Mouse (Mus musculus) midbrain, postnatal 0 days (tissue): ENCODE data around the gene Pepd. TPM values are rescaled to one million over a fixed set of nuclear protein-coding genes. Genes with fewer than 3 reads are reported as not detected.
A peak's percentile ranks its signal among the peaks of the same experiment; 100 is the strongest.

ENCODE experiments used
- ATAC-seq: fragments of 200-750 bp; cut with Nextera tagmentation; 2 replicates; pipeline ENCODE4 v1.8.0; 2017; ENCODE audit warnings: moderate number of reproducible peaks, mild to moderate bottlenecking, moderate TSS enrichment, moderate library complexity; ENCODE audit not compliant: low FRiP score
- DNase-seq: peaks from one replicate; pipeline ENCODE4 v3.0.0-alpha.2; 2015; ENCODE audit warnings: low spot score
- H3K27ac ChIP-seq: fragments of 300-500 bp; sonication (generic); 2 replicates; pipeline ENCODE4 v1.5.1; 2014; ENCODE audit warnings: low read depth, mild to moderate bottlenecking, low read length, mixed read lengths
- H3K27me3 ChIP-seq: fragments of 300-500 bp; sonication (generic); 2 replicates; pipeline ENCODE4 v1.6.1; 2014; ENCODE audit warnings: low read length, control low read depth, mixed read lengths; ENCODE audit not compliant: insufficient read depth
- H3K36me3 ChIP-seq: fragments of 300-500 bp; sonication (generic); 2 replicates; pipeline ENCODE4 v1.6.1; 2014; ENCODE audit warnings: low read length, control low read depth, mixed read lengths; ENCODE audit not compliant: insufficient read depth
- H3K4me1 ChIP-seq: fragments of 300-500 bp; sonication (generic); 2 replicates; pipeline ENCODE4 v1.6.1; 2014; ENCODE audit warnings: mild to moderate bottlenecking, control low read depth, antibody characterized with exemption, low read length, mixed read lengths; ENCODE audit not compliant: insufficient read depth
- H3K4me2 ChIP-seq: fragments of 300-500 bp; sonication (generic); 2 replicates; pipeline ENCODE4 v1.6.1; 2014; ENCODE audit warnings: low read depth, mild to moderate bottlenecking, low read length, mixed read lengths; ENCODE audit not compliant: poor library complexity, severe bottlenecking
- H3K4me3 ChIP-seq: fragments of 300-500 bp; sonication (generic); 2 replicates; pipeline ENCODE4 v1.5.1; 2014; ENCODE audit warnings: low read depth, mild to moderate bottlenecking, low read length, moderate library complexity
- H3K9ac ChIP-seq: fragments of 300-500 bp; sonication (generic); replicated peaks from 2 replicates; pipeline ENCODE4 v1.6.1; 2014; ENCODE audit warnings: mild to moderate bottlenecking, low read length, moderate library complexity, mixed read lengths; ENCODE audit not compliant: poor library complexity, severe bottlenecking
- H3K9me3 ChIP-seq: fragments of 300-500 bp; sonication (generic); 2 replicates; pipeline ENCODE4 v1.6.1; 2016; ENCODE audit warnings: low read length, control low read depth
- CTCF ChIP-seq: IDR thresholded peaks from 2 replicates; pipeline ENCODE4 v1.5.1; 2016; ENCODE audit warnings: antibody characterized with exemption, mild to moderate bottlenecking
- WGBS: fragments of 180-500 bp; shearing (Covaris S2); extraction: QIAGEN DNeasy Blood & Tissue Kit; methylation state at CpG from one replicate; pipeline ENCODE4 v1.1.7; 2014; 5-methylcytosine and 5-hydroxymethylcytosine counted together
- polyA plus RNA-seq: library from polyadenylated mRNA; unstranded; fragments of >200 nt; fragmentation: Nextera tagmentation; extraction: Ambion mirVana; gene quantifications from 2 replicates; pipeline ENCODE4 v1.2.1, GENCODE M21; 2015
- total RNA-seq: library from RNA; depleted of rRNA; stranded (reverse); fragments of >200 nt; gene quantifications from 2 replicates; pipeline ENCODE4 v1.2.3, GENCODE M21; 2014

Gene Pepd
- total and polyA plus RNA-seq, 2 experiments from 2014 or later = 60.8 to 69.8 TPM

DNA sequence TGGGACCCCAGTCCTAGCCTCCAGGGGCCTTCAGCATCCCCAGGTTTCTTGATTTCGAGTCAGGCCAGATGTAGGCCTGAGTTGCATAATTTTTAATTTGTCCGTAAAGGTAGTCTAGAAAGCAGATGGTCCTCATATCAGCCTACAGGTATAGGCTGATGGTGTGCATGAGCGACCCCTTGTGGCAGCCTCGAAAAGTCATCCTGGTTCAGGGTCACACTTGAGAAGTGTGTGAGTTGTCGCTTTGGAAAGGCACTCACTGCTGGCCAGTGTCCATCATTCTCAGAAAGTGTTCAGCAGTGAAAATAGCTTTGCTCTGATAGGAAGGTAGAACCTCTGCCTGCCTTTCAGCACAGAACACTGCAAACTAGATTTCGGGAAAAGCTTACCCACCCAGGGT, 88.7 kb downstream of the Pepd start:
- 40% methylated on average over 6 of the region's 6 CpGs for WGBS
- no peaks in the 10 kb centered on the region for H3K27me3 ChIP-seq
- no peak overlapping the region for H3K4me2 ChIP-seq
- ATAC-seq (no peak), DNase-seq (peak; percentile 71)
- H3K4me3 ChIP-seq = no peak overlapping the region
- TF ChIP-seq CTCF = peak; percentile 82
- no peak overlapping the region for H3K27ac ChIP-seq
- H3K4me1 ChIP-seq = no peaks in the 10 kb centered on the region
- H3K9me3 ChIP-seq = no peaks in the 10 kb centered on the region
- H3K36me3 ChIP-seq = no peaks in the 10 kb centered on the region
- H3K9ac ChIP-seq = no peak overlapping the region

DNA sequence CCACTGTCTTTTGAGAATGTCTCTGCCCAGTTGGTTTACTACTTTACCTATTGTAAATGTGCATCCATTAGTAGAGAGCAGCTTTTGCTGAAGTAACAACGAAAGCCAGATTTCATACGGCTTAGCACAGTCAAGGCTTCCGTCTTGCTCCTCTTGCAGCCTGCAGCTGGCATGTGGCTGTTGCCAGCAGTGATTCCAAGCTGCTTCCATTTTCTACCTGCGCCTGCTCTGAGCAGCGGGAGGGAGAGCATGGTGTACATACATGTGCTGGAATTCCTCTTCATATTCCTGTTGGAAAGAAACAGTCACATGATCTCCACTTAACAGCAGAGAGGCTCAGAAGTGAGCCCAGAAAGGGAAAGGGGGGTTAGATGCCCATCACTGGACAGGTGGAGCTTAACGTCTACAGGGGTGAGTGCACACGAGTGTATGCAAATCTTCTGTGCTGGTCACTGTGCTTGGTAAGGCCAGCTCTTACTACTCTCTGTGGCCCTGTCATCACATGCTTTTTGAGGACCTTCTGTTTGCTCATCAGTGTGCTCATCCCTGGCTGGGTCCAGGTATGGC, 91.1 kb downstream of the Pepd start:
- ATAC-seq (peak; percentile 42; the same call in 1 of the 2 replicates), DNase-seq (no peak)
- Histone ChIP-seq H3K27me3 (no peaks in the 10 kb centered on the region), H3K27ac (no peak overlapping the region; the same call in 1 of the 2 replicates), H3K9me3 (no peaks in the 10 kb centered on the region), H3K4me1 (no peaks in the 10 kb centered on the region), H3K36me3 (no peaks in the 10 kb centered on the region), H3K4me2 (no peak overlapping the region), H3K9ac (no peak overlapping the region), H3K4me3 (no peak overlapping the region)
- 53% methylated on average over 7 of the region's 7 CpGs for WGBS
- TF ChIP-seq CTCF = no peak

DNA sequence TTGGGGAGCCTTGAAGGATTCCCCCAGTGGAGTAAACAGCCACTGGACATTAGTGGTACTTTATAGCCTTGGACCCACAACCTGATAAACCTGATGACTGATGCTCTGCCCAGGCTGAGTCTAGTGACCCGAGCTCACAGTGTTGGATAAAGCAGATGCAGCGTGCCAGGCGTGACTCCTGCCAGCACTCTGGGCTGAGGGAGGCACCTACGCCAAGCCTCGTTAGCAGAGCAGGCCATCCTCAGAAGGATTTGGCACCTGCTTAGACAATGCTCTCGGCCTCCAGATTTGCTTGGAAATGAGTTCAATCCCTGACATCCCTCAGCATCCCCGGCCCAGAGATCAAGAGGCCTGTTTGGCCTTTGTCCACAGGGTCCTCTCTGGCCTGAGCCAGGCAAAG, 94.5 kb downstream of the Pepd start:
- no peak overlapping the region for H3K4me2 ChIP-seq
- H3K4me1 ChIP-seq = no peaks in the 10 kb centered on the region
- H3K4me3 ChIP-seq = no peak overlapping the region
- H3K9me3 ChIP-seq = no peaks in the 10 kb centered on the region
- no peak for TF ChIP-seq CTCF
- H3K27me3 ChIP-seq = no peaks in the 10 kb centered on the region
- WGBS = 79% methylated on average over 7 of the region's 7 CpGs
- H3K27ac ChIP-seq = no peak overlapping the region
- ATAC-seq (no peak), DNase-seq (no peak)
- H3K9ac ChIP-seq = no peak overlapping the region
- H3K36me3 ChIP-seq = no peaks in the 10 kb centered on the region

DNA sequence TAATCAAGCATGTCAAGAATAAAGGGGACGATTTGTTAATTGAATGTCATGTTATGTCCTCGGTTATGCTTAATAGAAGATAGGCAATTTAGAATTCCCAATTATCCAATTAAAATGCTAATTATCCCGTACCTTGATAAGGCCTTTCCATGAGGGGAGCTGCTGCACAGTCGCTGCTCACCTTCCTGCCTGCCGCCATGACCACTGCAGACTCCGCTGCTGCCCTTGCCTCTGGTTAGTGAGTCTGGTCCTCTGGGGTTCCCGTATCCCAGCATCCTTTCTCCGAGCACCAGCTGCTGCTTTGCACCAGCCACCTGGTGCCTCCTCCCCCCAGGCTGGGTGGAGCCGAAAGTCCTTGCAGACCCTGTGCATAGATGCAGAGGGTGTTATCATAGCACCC, 101.0 kb downstream of the Pepd start:
- H3K9ac ChIP-seq = no peak overlapping the region
- no peak overlapping the region for H3K27ac ChIP-seq
- TF ChIP-seq CTCF = no peak
- H3K4me2 ChIP-seq = no peak overlapping the region
- no peaks in the 10 kb centered on the region for H3K27me3 ChIP-seq
- H3K36me3 ChIP-seq = no peaks in the 10 kb centered on the region
- 44% methylated on average over 9 of the region's 9 CpGs for WGBS
- DNase-seq (peak; percentile 25), ATAC-seq (no peak)
- no peaks in the 10 kb centered on the region for H3K4me1 ChIP-seq
- H3K9me3 ChIP-seq = no peaks in the 10 kb centered on the region
- no peak overlapping the region for H3K4me3 ChIP-seq

DNA sequence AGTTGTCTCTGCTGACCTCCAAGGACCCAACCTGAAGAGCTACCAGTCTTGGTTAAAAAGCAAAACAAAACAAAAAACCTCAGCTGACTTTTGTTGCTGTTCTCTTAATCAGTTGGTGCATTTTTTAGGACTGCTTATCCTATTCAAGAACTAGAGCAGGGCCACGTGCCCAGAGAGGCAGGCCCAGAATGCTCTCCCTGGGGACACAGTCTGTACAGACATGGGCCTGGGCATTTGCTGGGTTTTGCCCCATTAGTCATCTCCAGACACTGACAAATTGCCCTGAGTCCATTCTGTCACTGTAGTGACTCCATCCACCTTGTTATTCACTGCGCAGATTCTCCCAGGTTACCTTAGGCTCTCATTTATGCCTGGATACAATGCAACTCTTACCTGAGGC, 103.1 kb downstream of the Pepd start:
- no peak overlapping the region for H3K9ac ChIP-seq
- no peaks in the 10 kb centered on the region for H3K4me1 ChIP-seq
- ATAC-seq (no peak), DNase-seq (no peak)
- no peaks in the 10 kb centered on the region for H3K36me3 ChIP-seq
- H3K27ac ChIP-seq = no peak overlapping the region
- 73% methylated on average over 2 of the region's 2 CpGs for WGBS
- H3K9me3 ChIP-seq = no peaks in the 10 kb centered on the region
- H3K4me3 ChIP-seq = no peak overlapping the region
- TF ChIP-seq CTCF = no peak
- no peaks in the 10 kb centered on the region for H3K27me3 ChIP-seq
- no peak overlapping the region for H3K4me2 ChIP-seq

DNA sequence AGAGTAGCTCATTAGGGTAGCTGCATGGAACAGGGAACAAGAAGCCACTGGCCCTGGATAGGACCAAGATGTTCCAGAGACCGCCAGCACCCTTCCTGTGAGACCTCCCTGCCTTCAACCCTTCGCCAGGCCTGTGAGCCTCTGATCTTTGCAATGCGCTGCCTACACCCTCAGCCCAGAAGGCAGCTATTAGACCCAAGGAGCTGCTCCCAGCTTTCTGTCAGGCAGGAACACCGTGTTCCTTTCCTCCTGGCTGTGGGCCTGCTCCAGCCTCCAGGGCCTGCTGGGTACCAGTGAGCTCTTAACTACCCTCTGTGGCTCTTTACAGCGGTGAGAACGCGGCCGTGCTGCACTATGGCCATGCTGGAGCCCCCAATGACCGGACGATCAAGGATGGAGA, 109.2 kb downstream of the Pepd start:
- WGBS = 86% methylated on average over 10 of the region's 10 CpGs
- no peak overlapping the region for H3K4me3 ChIP-seq
- no peaks in the 10 kb centered on the region for H3K9me3 ChIP-seq
- DNase-seq (no peak), ATAC-seq (no peak)
- no peak overlapping the region for H3K27ac ChIP-seq
- no peak overlapping the region for H3K4me2 ChIP-seq
- no peak for TF ChIP-seq CTCF
- H3K36me3 ChIP-seq = no peaks in the 10 kb centered on the region
- H3K4me1 ChIP-seq = no peaks in the 10 kb centered on the region
- no peak overlapping the region for H3K9ac ChIP-seq
- H3K27me3 ChIP-seq = no peaks in the 10 kb centered on the region
